Mouse (Mus musculus) kidney, postnatal 10 days (tissue): ENCODE data around the gene Arpp21.
A peak's percentile ranks its signal among the peaks of the same experiment; 100 is the strongest.

Source experiments
- DNase-seq: peaks from one replicate; pipeline ENCODE4 v3.0.0; 2021; ENCODE audit warnings: mixed read lengths

The Arpp21 gene

GRCm38 (mm10) chr9:112235696-112236397, at the start of gene Arpp21:
Gene Arpp21 (minus strand): TSS chr9:112235938.
- no peak for DNase-seq

- no peak for DNase-seq
These were observed 36.8 kb upstream of the Arpp21 start for GRCm38 (mm10) chr9:112272426-112272969.

- DNase-seq: no peak
These were observed 29.4 kb upstream of the Arpp21 start for GRCm38 (mm10) chr9:112264982-112265641.

GRCm38 (mm10) chr9:112261986-112262901, 26.5 kb upstream of the Arpp21 start:
- no peak for DNase-seq

GRCm38 (mm10) chr9:112261556-112261955, 25.8 kb upstream of the Arpp21 start:
- DNase-seq: no peak

- DNase-seq: no peak
These were observed 25.0 kb upstream of the Arpp21 start for GRCm38 (mm10) chr9:112260696-112261095.

- no peak for DNase-seq
These were observed 22.8 kb upstream of the Arpp21 start for GRCm38 (mm10) chr9:112258560-112258959.

- DNase-seq: no peak
These were observed 20.2 kb upstream of the Arpp21 start for GRCm38 (mm10) chr9:112255971-112256370.

GRCm38 (mm10) chr9:112253730-112254129, 18.0 kb upstream of the Arpp21 start:
- DNase-seq: no peak

GRCm38 (mm10) chr9:112251857-112252256, 16.1 kb upstream of the Arpp21 start:
- DNase-seq: no peak

- no peak for DNase-seq
These were observed 15.6 kb upstream of the Arpp21 start for GRCm38 (mm10) chr9:112251339-112251738.

- DNase-seq: no peak
These were observed 14.0 kb upstream of the Arpp21 start for GRCm38 (mm10) chr9:112249753-112250152.

GRCm38 (mm10) chr9:112247183-112247582, 11.4 kb upstream of the Arpp21 start:
- no peak for DNase-seq

GRCm38 (mm10) chr9:112238168-112238567, 2.4 kb upstream of the Arpp21 start:
- no peak for DNase-seq

GRCm38 (mm10) chr9:112236551-112236950, 813 bp upstream of the Arpp21 start:
- no peak for DNase-seq

GRCm38 (mm10) chr9:112235041-112235695, 570 bp downstream of the Arpp21 start:
- peak; percentile 25 for DNase-seq

- no peak for DNase-seq
These were observed 1.2 kb downstream of the Arpp21 start for GRCm38 (mm10) chr9:112234505-112235024.

- no peak for DNase-seq
These were observed 1.8 kb downstream of the Arpp21 start for GRCm38 (mm10) chr9:112233822-112234504.

GRCm38 (mm10) chr9:112233378-112233777, 2.4 kb downstream of the Arpp21 start:
- DNase-seq: no peak

- no peak for DNase-seq
These were observed 3.7 kb downstream of the Arpp21 start for GRCm38 (mm10) chr9:112231935-112232575.

- DNase-seq: no peak
These were observed 4.4 kb downstream of the Arpp21 start for GRCm38 (mm10) chr9:112231383-112231782.
